Comparison of ENCODE assay signal across 45 mouse cellular contexts in the genomic region with DNA sequence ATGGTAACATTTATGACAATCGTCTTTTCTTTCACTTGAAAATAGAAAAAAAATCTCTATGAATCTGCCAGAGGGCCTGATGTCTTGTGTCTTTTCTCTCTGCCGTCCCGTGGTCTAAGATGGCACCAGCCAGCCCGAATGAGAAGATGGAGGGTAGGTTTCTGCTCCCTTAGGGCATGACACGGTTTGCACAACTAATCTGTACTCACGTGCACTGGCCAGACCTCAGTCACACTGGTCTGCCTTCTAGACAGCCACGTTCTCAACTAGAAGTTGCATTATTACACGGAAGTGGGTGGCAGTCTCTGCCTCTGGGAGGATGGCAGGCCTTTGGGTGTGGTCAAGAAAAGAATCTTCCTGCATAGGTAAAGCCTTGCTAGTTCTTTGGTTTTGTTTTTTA. TPM values are rescaled to one million over a fixed set of nuclear protein-coding genes. Genes with fewer than 3 reads are reported as not detected.
"Had no signal": no experiment of that assay in that cellular context is flagged by ENCODE, and none has a peak within 500 bp of the region (broad histone marks: within the 10 kb centered on the region; RNA-seq: fewer than 3 reads in every experiment).

No protein-coding gene starts in this region.

- ATAC-seq: hindbrain, embryonic 16.5 days; hindbrain, postnatal 0 days; inflammation-experienced regulatory T-cells, adult 6 months had no signal

- H3K9ac ChIP-seq: heart, embryonic 13.5 days; heart, embryonic 15.5 days; hindbrain, embryonic 12.5 days; hindbrain, embryonic 13.5 days; hindbrain, embryonic 14.5 days; hindbrain, embryonic 15.5 days; intestine, embryonic 15.5 days; kidney, embryonic 15.5 days had no signal

- DNase-seq: heart, postnatal 10 days; heart, postnatal 14 days; heart, postnatal 36 days; heart, postnatal 4 days; kidney, adult 18-20 months; kidney, adult 8-10 months; kidney, adult 9 months; kidney, postnatal 10 days; kidney, postnatal 14 days; kidney, postnatal 25 days; kidney, postnatal 36 days; kidney, postnatal 4 days; layer of hippocampus, adult 9-11 months; layer of hippocampus, postnatal 36 days had no signal

- H3K36me3 ChIP-seq: heart, embryonic 13.5 days; heart, embryonic 15.5 days; hindbrain, embryonic 10.5 days; hindbrain, embryonic 12.5 days; hindbrain, embryonic 13.5 days; hindbrain, embryonic 15.5 days; intestine, embryonic 15.5 days; kidney, embryonic 15.5 days had no signal

- H3K27ac ChIP-seq: heart, embryonic 13.5 days; heart, embryonic 15.5 days; hindbrain, embryonic 10.5 days; hindbrain, embryonic 12.5 days; hindbrain, embryonic 13.5 days; hindbrain, embryonic 14.5 days; hindbrain, embryonic 15.5 days; hindbrain, postnatal 0 days; intestine, embryonic 15.5 days; kidney, embryonic 15.5 days; kidney, postnatal 0 days; layer of hippocampus, adult 2 months; left cerebral cortex, adult 2 months had no signal

- H3K9me3 ChIP-seq: heart, embryonic 13.5 days; heart, embryonic 15.5 days; hindbrain, embryonic 10.5 days; hindbrain, embryonic 12.5 days; hindbrain, embryonic 13.5 days; hindbrain, embryonic 15.5 days; intestine, embryonic 15.5 days; kidney, embryonic 15.5 days had no signal

- H3K27me3 ChIP-seq: heart, embryonic 13.5 days; heart, embryonic 15.5 days; hindbrain, embryonic 12.5 days; hindbrain, embryonic 13.5 days; hindbrain, embryonic 15.5 days; intestine, embryonic 15.5 days; kidney, embryonic 15.5 days had no signal

- H3K4me1 ChIP-seq: heart, embryonic 13.5 days; heart, embryonic 15.5 days; hindbrain, embryonic 15.5 days had no signal

- H3K4me3 ChIP-seq: heart, embryonic 13.5 days; heart, embryonic 15.5 days; hindbrain, embryonic 10.5 days; hindbrain, embryonic 12.5 days; hindbrain, embryonic 13.5 days; hindbrain, embryonic 15.5 days; intestine, embryonic 15.5 days; kidney, embryonic 15.5 days; layer of hippocampus, adult 2 months; left cerebral cortex, adult 2 months had no signal

- H3K4me2 ChIP-seq: heart, embryonic 13.5 days; heart, embryonic 15.5 days; hindbrain, embryonic 12.5 days; hindbrain, embryonic 13.5 days; hindbrain, embryonic 14.5 days; hindbrain, embryonic 15.5 days; intestine, embryonic 15.5 days; kidney, embryonic 15.5 days had no signal

RNA-seq across cellular contexts. Expression of a gene that starts 24.7 kb away (rescaled TPM):
- total RNA-seq: heart, postnatal 10 days; heart, postnatal 25 days; heart, postnatal 36 days; heart, postnatal 4 days; hematopoietic stem cell, adult 5-6 weeks; hindbrain, postnatal 0 days; layer of hippocampus, adult 18-20 months; layer of hippocampus, adult 8-10 months; layer of hippocampus, postnatal 10 days; layer of hippocampus, postnatal 25 days; layer of hippocampus, postnatal 36 days; left cerebral cortex, adult 18-20 months; left cerebral cortex, adult 2 months; left cerebral cortex, adult 8-10 months had no signal
- polyA plus RNA-seq: heart, embryonic 13.5 days; heart, embryonic 14.5 days; heart, embryonic 15.5 days; heart, embryonic 16.5 days; heart, postnatal 0 days; hindbrain, embryonic 10.5 days; hindbrain, embryonic 11.5 days; hindbrain, embryonic 12.5 days; hindbrain, embryonic 13.5 days; hindbrain, embryonic 14.5 days; hindbrain, embryonic 15.5 days; hindbrain, embryonic 16.5 days; hindbrain, postnatal 0 days; inflammation-experienced regulatory T-cells, adult 6 months; intestine, embryonic 14.5 days; kidney, embryonic 14.5 days; kidney, embryonic 16.5 days; kidney, postnatal 0 days had no signal

RNA-seq across cellular contexts. Expression of a gene that starts 34.4 kb away (rescaled TPM):
- total RNA-seq: heart, postnatal 10 days; heart, postnatal 14 days; heart, postnatal 25 days; heart, postnatal 36 days; heart, postnatal 4 days; hematopoietic stem cell, adult 5-6 weeks; hindbrain, postnatal 0 days; layer of hippocampus, adult 18-20 months; layer of hippocampus, adult 2 months; layer of hippocampus, adult 8-10 months; layer of hippocampus, postnatal 10 days; layer of hippocampus, postnatal 14 days; layer of hippocampus, postnatal 25 days; layer of hippocampus, postnatal 36 days; left cerebral cortex, adult 18-20 months; left cerebral cortex, adult 2 months; left cerebral cortex, adult 8-10 months had no signal
- polyA plus RNA-seq: heart, embryonic 13.5 days; heart, embryonic 14.5 days; heart, embryonic 15.5 days; heart, embryonic 16.5 days; heart, postnatal 0 days; hindbrain, embryonic 10.5 days; hindbrain, embryonic 11.5 days; hindbrain, embryonic 12.5 days; hindbrain, embryonic 13.5 days; hindbrain, embryonic 14.5 days; hindbrain, embryonic 15.5 days; hindbrain, embryonic 16.5 days; hindbrain, postnatal 0 days; inflammation-experienced regulatory T-cells, adult 6 months; kidney, embryonic 14.5 days; kidney, embryonic 15.5 days; kidney, embryonic 16.5 days had no signal

RNA-seq across cellular contexts. Expression of a gene that starts 56.8 kb away (rescaled TPM):
- total RNA-seq: heart, postnatal 10 days; heart, postnatal 14 days; heart, postnatal 25 days; heart, postnatal 36 days; heart, postnatal 4 days; hematopoietic stem cell, adult 5-6 weeks; hindbrain, postnatal 0 days; layer of hippocampus, adult 18-20 months; layer of hippocampus, adult 2 months; layer of hippocampus, adult 8-10 months; layer of hippocampus, postnatal 10 days; layer of hippocampus, postnatal 14 days; layer of hippocampus, postnatal 25 days; layer of hippocampus, postnatal 36 days; left cerebral cortex, adult 18-20 months; left cerebral cortex, adult 2 months; left cerebral cortex, adult 8-10 months had no signal
- polyA plus RNA-seq: heart, embryonic 13.5 days; heart, embryonic 14.5 days; heart, embryonic 15.5 days; heart, embryonic 16.5 days; heart, postnatal 0 days; hindbrain, embryonic 10.5 days; hindbrain, embryonic 11.5 days; hindbrain, embryonic 12.5 days; hindbrain, embryonic 13.5 days; hindbrain, embryonic 14.5 days; hindbrain, embryonic 15.5 days; hindbrain, embryonic 16.5 days; hindbrain, postnatal 0 days; inflammation-experienced regulatory T-cells, adult 6 months; kidney, embryonic 14.5 days had no signal
